Mouse (Mus musculus): Measurements from ENCODE around the gene Gm3182. TPM values are rescaled to one million over a fixed set of nuclear protein-coding genes. Genes with fewer than 3 reads are reported as not detected.
"Not testable (repeated sequence)": the region's sequence is repeated elsewhere in the genome, so short reads cannot be mapped to it uniquely, and the experiment has no call there.

Gm3182 gene
- polyA plus RNA-seq (2012), result not detected in 2 replicates

- not testable (repeated sequence) for H3K27me3 ChIP-seq (ENCODE audit: control insufficient read depth); H3K4me1 ChIP-seq (ENCODE audit: control insufficient read depth); H3K36me3 ChIP-seq (ENCODE audit: control insufficient read depth); H3K9me3 ChIP-seq (ENCODE audit: control insufficient read depth, low read length); H3K4me3 ChIP-seq (replicated peaks)
These were observed at the start of gene Gm3182 for GRCm38 (mm10) chr14:4481445-4481844. Gene Gm3182, plus strand, starts transcription at chr14:4481745.

GRCm38 (mm10) chr14:4499425-4499824 is 17.9 kb downstream of the Gm3182 start:
- not testable (repeated sequence) for H3K4me1 ChIP-seq (ENCODE audit: control insufficient read depth); H3K27me3 ChIP-seq (ENCODE audit: control insufficient read depth); H3K36me3 ChIP-seq (ENCODE audit: control insufficient read depth); H3K4me3 ChIP-seq (replicated peaks); H3K9me3 ChIP-seq (ENCODE audit: control insufficient read depth, low read length)

Other genes starting within 250 kb of the Gm3182 start
- gene Gm3138, start 232.1 kb upstream of the Gm3182 start, polyA plus RNA-seq (2012), result 0.02 TPM in 2 replicates
- gene Gm3149, start 164.5 kb upstream of the Gm3182 start, polyA plus RNA-seq (2012), result not detected in 2 replicates
- gene 2610042L04Rik, start 147.0 kb upstream of the Gm3182 start, polyA plus RNA-seq (2012), result not detected in 2 replicates
- not detected in 2 replicates for gene Gm3159, start 84.2 kb upstream of the Gm3182 start, polyA plus RNA-seq (2012)
- not detected in 2 replicates for gene Gm3164, start 66.3 kb upstream of the Gm3182 start, polyA plus RNA-seq (2012)
- gene Gm3173, start 50.8 kb upstream of the Gm3182 start, polyA plus RNA-seq (2012), result not detected in 2 replicates
- gene Gm3047, start 73.7 kb downstream of the Gm3182 start, polyA plus RNA-seq (2012), result not detected in 2 replicates
- not detected in 2 replicates for gene Gm8159, start 150.6 kb downstream of the Gm3182 start, polyA plus RNA-seq (2012)
- gene Gm3239, start 182.4 kb downstream of the Gm3182 start, polyA plus RNA-seq (2012), result not detected in 2 replicates
- gene Gm7876, start 227.5 kb downstream of the Gm3182 start, polyA plus RNA-seq (2012), result not detected in 2 replicates
- not detected in 2 replicates for gene Gm3252, start 245.0 kb downstream of the Gm3182 start, polyA plus RNA-seq (2012)